Mouse (Mus musculus): ENCODE results near the gene Sh3d19.

Sh3d19 gene

DNA sequence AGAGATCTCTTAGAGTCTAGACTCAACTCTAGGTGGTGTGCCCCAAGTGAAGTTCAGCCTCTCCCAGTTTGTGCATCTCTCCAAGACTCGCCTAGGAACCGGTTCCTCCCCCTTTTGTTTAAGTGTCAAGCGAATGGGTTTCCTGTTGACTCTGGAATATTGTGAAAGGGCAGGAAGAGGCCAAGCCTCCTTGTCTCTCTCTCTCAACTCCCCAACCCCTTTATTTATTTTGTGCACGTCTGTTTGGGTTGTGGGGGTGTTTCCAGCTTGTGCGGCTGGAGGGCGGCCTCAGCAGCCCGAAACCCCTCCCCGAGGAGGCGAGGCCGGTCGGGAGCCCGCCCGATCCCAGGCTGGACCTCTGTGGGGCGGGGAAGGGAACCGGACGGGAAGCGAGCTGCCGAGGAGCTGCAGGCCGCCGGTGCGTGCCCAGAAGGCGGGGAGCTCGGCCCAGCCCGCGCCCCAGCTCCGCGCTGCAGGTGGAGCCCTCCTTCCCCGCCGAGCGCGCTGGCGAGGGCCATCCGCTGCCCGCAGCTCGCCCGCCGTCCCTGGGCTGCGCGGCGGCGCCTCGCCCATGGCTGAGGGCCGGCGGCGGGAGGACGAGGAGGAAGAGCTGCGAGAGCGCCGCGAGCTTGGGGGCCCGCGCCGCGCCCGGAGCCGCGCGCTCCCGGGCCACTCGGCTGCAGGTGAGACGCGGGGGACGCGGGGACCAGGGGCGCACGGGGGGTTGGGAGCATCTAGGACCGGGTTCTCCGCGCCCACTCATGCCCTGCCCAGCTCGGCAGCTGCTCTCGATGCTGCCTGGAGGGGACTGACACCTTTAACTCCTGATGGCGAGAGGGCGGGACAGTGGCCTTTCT is at the start of gene Sh3d19:
Gene Sh3d19 (plus strand): TSS at position 368 of the 857 bp plus-strand sequence.
- DNase-seq (ENCODE audit: low spot score in 2 of 2) = peak; percentile 10 to 25

DNA sequence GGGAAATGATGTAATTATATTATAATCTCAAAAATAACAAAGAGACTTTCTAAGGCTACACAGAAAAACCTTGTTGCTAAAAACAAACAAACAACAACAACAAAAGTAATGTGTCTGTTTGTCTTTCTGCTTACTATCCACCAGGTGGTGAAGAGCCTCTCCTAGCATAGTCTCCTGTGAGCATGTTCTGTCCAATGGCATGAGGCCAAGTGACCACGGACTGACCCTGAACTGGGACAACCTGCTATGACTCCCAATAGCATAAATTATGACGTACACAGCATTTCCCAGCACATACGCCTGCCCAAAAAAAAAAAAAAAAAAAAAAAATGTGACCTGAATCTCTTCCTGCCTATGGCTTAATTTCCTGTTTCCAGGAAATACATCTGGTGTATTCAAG is 48.6 kb upstream of the Sh3d19 start:
- no peak for DNase-seq (ENCODE audit: low spot score in 2 of 2)

- no peak for DNase-seq (ENCODE audit: low spot score in 2 of 2)
Observed at GRCm38 (mm10) chr3:85923343-85923742, 47.6 kb upstream of the Sh3d19 start.

GRCm38 (mm10) chr3:85923954-85924945 is 46.7 kb upstream of the Sh3d19 start:
- DNase-seq (ENCODE audit: low spot score in 2 of 2) = peak; percentile 60 to 75

GRCm38 (mm10) chr3:85927296-85927695 is 43.6 kb upstream of the Sh3d19 start:
- no peak for DNase-seq (ENCODE audit: low spot score in 2 of 2)

GRCm38 (mm10) chr3:85928140-85928611 is 42.7 kb upstream of the Sh3d19 start:
- DNase-seq (ENCODE audit: low spot score in 2 of 2) = peak; percentile 18 to 28

DNA sequence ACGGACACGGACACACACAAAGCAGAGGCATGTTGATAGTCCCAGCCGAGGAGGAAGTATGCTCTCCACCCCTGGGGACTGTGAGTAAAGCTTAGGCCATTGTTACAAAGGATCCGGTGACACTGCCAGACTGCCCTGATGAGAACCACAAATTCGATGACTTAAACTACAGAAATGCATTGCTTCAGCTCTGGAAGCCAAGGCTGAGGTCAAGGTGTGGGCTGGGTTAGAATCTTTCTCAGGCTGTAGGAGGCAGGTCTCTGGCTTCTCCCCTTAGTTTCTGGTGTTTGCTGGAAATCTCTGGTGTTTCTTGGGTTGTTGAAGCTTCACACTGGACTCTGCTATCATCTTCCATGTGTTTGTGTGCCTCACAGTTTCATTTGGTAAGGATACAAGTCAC is 41.2 kb upstream of the Sh3d19 start:
- DNase-seq (ENCODE audit: low spot score in 2 of 2) = no peak

DNA sequence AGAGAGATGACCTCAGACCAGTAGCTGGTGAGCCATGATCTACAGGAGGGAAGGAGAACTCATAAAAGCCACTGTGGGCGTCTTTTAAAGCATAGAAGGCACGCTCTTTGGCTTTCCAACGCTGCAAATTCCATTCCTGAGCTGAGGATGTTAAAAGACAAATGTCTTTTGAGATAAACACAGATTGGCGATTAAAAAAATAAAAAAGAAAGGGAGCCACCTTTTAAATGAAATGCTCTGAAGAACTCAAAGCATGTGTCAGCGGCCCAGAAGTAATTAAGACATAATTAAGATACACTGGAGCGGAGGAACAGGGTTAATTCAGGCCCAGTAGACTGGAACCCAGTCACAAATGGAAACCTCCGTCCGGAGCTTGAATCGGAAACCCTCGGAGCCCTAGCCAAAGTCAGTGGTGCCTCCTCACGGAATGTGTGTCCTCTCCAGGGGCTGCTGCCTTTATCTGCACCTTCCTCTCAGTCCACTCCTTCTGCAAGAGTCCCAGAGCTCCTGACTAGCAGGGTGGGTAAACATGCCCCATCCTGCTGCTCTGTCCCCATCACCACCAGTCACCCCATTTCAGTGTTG is 40.1 kb upstream of the Sh3d19 start:
- no peak for DNase-seq (ENCODE audit: low spot score in 2 of 2)

DNA sequence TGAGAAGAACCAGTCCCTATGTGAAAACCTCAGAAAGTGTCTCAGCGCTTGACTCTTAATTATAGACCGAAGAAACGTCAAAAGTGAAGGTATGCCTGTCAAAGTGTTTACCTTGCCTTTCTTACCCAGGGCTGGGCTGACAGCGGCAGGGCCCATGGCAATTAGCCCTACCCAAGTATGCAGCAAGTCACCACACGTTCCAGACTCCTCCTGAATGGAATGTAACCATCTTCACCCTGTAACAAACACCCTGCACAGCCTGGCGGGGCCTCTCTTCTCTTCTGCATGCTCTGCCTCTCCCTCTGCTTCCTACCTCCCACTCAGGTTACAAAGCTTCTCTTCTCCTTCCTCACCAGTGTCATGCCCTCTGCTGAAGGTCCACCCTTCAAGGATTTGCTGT is 39.0 kb upstream of the Sh3d19 start:
- DNase-seq (ENCODE audit: low spot score in 2 of 2) = no peak

DNA sequence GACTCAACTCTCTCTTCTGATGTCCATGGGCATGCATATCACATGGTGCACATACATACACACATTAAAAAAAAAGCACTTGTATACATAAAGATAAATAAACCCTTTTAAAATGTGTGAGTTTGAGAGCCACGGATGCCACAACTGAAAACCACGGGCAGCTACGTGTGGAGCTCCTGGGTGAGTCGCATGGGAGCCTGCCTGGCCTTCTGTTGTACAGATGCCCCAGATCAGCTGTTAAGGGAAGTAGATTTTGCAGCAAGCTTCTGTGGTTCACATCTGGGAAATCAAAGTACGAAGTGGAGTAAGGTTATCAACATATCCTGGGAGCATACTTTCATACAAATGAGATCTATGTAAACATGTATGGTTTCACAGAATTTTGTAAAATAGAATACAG is 37.3 kb upstream of the Sh3d19 start:
- DNase-seq (ENCODE audit: low spot score in 2 of 2) = no peak

DNA sequence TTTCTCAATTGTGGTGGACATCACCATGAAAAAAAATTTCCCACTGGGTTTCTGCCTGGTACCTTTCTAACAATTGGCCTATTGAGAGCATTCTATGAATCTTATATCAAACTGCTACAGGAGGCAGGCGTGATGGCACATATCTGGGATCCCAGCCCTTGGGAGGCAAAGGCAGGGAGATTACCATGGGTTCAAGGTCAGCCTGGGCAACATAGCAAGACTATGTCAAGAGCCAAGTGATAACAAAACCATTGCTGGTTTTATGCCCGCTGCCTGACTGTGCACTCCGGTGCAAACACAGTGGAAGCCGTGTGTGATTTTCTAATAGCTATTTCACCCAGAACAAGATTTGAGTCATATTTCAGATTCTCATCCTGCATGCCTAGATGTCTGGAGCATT is 20.0 kb upstream of the Sh3d19 start:
- no peak for DNase-seq (ENCODE audit: low spot score in 2 of 2)

GRCm38 (mm10) chr3:85952696-85953283 is 18.1 kb upstream of the Sh3d19 start:
- DNase-seq (ENCODE audit: low spot score in 2 of 2) = no peak

DNA sequence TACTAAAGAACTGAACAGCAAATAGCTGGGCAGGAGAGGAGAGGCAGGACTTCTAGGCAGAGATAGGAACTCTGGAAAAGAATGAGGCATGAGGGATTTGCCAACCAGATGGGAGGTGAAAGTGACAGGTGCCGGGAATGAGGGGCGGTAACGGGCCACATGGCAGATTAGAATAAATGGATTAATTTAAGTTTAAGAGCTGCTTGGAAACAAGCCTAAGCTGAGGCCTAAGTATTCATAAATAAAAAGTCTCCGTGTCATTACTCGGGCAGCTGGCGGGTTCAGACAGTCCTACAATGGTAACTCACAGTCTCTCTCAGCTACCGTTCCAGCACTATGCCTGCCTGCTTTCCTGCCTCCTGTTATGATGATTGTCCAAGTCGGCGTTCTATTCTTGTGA is 15.6 kb upstream of the Sh3d19 start:
- no peak for DNase-seq (ENCODE audit: low spot score in 2 of 2)

GRCm38 (mm10) chr3:85955704-85956103 is 15.2 kb upstream of the Sh3d19 start:
- DNase-seq (ENCODE audit: low spot score in 2 of 2) = no peak

DNA sequence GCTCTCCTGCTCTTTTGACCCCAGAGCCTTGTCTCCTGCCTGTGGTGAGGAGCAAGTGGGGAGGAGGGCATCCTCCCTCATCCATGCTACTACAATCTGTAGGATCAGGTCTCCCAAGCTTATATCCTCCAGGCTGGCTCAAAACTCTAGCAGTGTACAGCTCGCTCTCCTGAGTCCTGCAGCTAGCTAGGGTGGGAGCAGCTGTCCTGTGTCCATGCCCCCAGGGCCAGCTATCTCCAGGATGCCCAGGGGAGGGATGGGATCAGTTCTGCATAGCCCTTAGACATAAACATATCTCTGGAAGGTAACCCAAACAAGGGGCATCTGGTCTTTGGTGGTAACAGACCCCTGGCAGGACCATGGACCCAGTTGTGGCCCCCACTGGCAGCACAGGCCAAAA is 11.2 kb upstream of the Sh3d19 start:
- no peak for DNase-seq (ENCODE audit: low spot score in 2 of 2)

DNA sequence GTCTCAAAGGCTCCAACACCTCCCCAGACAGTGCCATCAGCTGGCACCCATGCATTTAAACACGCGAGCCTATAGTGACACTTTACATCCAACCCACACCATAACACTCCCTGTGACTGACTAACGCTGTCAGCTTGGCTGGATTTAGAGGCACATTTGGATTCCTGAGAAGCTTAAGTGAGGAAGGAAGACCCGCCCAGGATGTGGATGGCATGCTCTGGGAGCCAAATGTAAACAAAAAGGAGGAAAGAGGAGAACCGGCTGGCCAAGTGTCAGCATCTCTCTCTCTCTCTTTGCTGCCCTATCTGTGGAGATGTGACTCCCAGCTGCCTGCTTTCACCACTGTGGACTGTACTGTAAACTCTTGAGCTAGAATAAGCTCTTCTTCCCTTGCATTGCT is 9.8 kb upstream of the Sh3d19 start:
- DNase-seq (ENCODE audit: low spot score in 2 of 2) = peak; percentile 6 to 8

GRCm38 (mm10) chr3:85965479-85965878 is 5.4 kb upstream of the Sh3d19 start:
- DNase-seq (ENCODE audit: low spot score in 2 of 2) = no peak

GRCm38 (mm10) chr3:85969040-85969439 is 1.9 kb upstream of the Sh3d19 start:
- no peak for DNase-seq (ENCODE audit: low spot score in 2 of 2)

GRCm38 (mm10) chr3:85971599-85971975 is 678 bp downstream of the Sh3d19 start:
- DNase-seq (ENCODE audit: low spot score in 2 of 2) = no peak

GRCm38 (mm10) chr3:85973376-85974140 is 2.6 kb downstream of the Sh3d19 start:
- no peak for DNase-seq (ENCODE audit: low spot score in 2 of 2)

- DNase-seq (ENCODE audit: low spot score in 2 of 2) = no peak
Observed at GRCm38 (mm10) chr3:85974451-85974850, 3.5 kb downstream of the Sh3d19 start.

Measured in right cerebral cortex, postnatal 36 days (tissue).